Mouse (Mus musculus): ENCODE data around the gene Acvr1.
A peak's percentile ranks its signal among the peaks of the same experiment; 100 is the strongest.

The Acvr1 gene

DNA sequence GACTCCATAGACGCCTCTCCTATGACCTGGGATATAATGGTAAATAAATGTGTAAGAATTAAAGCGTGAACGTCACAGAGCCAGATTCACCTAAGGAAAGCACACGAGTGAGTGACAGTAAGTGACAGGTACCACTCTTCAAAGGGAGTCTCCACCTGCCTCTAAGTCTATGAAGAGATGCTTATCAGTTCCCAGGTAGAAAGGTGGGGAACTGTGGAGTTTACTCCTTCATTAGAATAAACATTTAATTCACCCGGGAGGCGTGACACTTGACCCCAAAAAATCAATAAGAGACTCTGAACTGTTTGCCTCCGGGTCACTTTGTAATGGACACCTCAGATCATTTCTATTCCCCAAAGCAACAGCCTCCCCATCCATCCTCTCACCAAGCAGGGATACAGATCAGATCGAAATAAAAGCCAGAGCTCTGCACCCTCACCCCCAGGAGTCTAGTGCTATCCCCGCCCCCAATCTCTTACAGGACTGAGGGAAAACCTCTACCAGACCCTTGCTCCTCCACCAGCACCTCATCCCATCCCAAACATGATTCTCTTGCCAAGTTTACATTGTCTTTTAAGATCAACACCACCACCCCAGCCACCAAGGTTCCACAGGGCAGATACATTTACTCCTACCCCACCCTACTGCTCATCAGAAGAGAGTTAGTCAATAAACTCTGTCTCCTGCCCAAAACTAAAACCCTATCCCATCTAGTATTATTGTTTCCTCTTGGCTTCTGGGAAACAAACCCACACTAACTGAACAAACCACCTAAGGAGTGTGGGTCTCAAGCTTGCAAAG, 9.7 kb downstream of the Acvr1 start:
- no peak for DNase-seq (ENCODE audit: low spot score)

DNA sequence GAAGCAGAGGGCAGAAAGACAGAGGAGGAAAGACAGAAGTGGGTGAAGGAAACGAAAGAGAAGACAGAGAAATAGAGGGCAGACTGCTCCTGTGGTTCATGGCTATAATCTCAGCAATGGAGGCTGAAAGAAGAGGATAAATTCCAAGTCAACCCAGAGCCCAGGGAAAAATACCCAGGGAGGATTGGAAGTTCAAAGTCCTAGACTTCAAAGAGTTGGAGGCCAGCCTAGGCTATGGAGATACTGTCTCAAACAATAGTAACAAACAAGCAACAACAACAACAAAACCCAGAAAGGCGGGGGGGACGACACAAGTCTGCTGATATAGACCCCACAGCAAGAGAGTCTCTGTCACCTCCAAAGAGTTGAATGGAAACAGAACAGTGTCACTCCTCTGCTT, 14.7 kb downstream of the Acvr1 start:
- no peak for DNase-seq (ENCODE audit: low spot score)

DNA sequence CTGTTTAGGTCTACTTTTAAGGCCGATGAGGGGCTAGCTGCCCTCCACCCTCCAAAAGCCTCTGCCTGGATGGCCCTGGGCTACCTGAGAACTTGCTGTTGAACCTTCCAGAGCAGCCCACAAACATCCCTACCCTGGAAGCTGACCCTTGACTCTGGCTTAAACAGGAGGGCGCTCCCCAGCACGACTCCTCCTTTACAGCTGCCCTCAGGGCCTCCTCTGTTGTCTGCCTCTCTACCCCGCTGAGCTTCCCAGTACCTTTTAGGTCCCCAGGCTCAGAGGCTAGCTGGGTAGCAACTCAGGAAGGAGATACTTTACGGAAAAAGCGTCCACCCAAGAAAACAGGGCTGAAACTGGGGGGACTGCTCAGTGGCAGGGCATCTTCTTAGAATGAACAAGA, 15.1 kb downstream of the Acvr1 start:
- no peak for DNase-seq (ENCODE audit: low spot score)

DNA sequence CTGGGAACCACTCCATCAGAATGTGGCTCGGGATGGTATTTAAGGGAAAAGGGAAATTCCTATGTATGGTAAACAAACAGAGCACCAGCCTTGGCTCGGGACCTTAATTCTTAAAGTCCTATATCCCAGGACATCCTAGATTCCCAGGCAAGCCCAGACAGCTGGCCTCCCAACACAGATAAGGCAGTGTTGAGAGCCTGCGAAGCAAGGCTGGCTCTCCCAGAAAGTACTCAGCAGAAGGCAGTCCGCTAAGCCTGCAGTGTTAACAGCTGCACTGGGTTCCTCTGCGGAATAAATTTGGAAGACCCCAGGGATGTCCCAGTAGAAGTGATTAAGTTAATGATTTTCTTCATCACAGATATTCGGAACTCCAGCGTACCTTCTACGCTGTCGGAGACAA, 16.5 kb downstream of the Acvr1 start:
- DNase-seq (ENCODE audit: low spot score): no peak

DNA sequence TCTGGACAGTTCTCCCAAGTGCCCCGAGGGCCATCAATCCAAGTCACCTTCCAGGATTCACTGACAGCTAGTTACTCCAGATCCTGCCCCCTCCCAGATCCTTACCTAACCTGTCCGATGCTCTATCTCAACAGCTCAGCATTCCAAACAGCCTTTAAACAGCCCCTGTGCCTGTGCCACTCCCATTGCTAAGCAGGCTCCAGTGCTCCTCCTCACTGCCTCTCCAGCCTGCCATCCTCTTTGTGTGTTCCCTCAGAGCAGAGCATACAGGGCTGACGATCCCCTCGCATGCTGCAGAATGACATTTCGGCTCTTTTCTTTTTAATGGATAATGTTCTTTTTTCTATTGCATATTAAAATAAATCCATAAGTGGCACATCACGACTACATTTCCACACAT, 17.0 kb downstream of the Acvr1 start:
- DNase-seq (ENCODE audit: low spot score): no peak

DNA sequence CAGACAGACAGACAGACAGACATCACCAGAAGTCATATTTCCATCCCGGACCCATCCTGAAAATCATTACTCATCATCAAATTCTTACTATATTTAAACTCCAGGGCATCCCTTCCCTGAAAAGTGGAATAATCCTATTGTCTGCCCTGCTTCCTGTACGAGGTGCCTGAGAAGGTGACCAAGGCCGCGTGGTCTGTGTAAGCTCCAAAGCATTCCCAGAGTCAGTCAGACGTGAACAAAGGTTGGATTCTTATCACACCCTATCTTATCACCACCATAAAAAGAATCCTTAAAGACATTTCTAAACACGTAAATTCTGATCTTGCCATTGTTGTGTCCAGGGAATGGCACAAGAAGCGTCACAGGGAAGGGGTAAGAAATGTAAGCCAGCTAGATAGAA, 18.0 kb downstream of the Acvr1 start:
- no peak for DNase-seq (ENCODE audit: low spot score)

DNA sequence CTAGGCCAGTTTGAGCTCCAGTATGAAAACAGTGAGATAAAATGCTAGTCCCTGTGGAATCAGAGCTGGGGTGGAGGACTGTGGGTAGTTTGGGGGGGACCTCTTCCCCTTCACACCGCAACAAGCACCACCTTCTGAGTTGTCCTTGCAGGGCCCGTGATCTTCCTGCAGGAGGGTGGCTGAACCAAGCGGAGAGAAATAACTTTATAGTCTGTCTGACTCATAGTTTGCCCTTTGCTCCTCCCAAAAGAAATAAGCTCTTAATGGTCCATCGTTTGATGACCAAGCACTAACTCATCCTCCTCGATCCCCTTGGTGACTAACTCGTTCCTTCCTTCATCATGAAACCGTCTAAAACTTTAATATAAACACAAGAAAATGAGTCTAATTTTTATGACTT, 20.7 kb downstream of the Acvr1 start:
- DNase-seq (ENCODE audit: low spot score): no peak

DNA sequence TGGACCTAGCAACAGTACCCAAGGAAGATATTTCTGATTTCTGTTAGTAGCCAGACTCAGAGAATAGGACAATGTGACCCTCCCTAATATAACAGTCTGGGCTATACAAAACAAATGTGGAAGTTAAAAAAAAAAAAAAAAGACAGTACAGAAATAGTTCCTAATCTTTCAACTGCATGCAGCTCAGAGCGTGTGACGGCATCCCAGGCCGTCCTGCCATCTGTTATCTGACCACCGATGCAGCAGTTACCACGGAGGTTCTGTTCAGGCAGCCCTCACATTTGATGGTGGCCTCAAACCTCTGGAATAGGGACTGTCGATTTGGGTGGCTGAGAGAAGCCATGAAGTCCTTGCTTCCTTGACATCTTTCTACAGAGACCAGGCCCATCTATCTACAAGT, 22.6 kb downstream of the Acvr1 start:
- no peak for DNase-seq (ENCODE audit: low spot score)

DNA sequence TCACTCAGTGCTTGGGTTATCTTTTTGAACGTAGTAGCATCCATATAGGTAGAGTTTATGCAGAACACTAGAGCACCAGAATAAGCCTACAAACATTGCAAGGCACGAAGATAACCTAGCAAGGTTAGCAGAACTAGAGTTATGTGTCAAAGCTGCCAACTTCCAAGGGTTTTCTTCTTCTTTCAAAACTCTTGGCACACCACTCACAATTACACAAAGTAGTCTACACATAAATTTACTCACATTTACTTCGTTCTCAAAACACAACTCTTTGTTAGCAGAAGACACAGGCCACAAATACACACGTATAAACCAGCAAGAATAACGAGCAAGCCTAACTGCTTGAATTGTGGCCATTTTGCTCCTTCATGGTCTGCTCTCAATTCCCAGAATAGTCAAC, 23.7 kb downstream of the Acvr1 start:
- DNase-seq (ENCODE audit: low spot score): no peak

DNA sequence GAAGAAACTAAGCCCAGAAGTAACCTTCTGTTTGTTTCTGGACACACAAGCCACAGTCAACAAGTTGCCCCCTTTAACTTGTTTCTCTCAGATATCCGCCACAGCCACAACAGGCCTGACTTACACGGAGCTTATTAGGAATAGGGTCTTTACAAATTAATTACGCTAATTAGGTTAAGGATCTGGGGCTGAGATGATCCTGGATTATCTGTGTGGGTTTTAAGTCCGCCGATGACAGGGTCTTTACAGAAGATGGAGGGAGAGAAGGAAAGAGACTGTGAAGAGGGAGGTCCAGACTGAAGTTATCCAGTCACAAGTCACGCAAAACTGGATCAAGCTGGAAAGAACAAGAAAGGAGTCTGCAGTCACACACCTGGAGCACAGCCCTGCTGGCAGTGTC, 28.8 kb downstream of the Acvr1 start:
- no peak for DNase-seq (ENCODE audit: low spot score)

DNA sequence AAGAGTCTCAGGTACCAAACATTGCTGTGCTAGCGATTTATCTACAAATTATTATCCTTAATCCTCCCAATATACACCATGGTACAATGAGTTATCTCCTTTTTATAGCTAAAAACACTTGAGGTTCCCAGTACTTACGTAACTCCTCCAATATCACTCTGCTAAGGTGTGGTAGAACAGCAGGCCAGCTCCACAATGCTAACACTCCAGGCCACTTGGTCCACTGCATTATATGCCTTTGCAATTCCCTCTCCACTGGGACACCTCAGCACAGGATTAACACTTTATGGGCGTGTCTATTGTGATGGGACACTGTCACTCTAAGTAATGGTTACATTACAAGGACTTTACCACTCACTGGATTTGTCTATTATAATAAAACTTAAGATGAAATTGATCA, 30.2 kb downstream of the Acvr1 start:
- DNase-seq (ENCODE audit: low spot score): no peak

DNA sequence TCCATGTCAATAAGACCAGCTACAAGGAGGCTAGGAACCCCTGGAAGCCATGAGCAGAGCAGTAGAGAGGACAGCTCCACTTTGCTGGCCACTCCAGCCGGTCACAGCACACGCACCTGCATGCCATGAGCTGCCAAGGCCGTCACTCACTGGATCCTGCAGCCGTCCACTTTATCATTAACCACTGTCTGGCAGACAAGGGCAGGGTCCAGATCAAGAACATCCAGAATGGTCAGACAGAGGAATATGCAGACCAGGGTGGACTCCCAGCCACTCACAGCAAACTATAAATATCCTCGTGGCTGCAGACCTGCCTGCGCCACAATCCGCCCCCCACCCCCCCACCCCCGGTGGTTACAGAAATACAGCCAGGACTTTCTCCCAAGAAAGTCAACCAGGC, 31.7 kb downstream of the Acvr1 start:
- DNase-seq (ENCODE audit: low spot score): no peak

DNA sequence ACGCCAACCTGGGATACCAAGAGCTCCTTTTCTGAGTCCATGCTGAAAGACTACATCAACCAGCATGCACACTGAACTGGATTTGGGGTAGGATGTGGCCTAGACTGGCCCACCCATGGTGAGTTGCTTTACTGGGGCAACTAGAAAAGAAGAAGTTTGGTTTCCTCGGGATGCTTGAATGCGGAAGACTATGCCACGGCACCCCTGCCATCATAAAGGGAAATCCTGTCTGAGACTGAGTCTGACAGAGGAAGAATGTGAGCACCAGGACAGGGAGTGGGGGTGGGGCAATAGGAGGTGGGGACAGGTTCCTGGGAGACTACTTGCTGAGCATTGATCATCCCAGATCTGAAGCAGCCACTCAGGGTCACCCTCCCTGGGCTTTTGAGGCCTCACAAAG, 32.6 kb downstream of the Acvr1 start:
- DNase-seq (ENCODE audit: low spot score): no peak

DNA sequence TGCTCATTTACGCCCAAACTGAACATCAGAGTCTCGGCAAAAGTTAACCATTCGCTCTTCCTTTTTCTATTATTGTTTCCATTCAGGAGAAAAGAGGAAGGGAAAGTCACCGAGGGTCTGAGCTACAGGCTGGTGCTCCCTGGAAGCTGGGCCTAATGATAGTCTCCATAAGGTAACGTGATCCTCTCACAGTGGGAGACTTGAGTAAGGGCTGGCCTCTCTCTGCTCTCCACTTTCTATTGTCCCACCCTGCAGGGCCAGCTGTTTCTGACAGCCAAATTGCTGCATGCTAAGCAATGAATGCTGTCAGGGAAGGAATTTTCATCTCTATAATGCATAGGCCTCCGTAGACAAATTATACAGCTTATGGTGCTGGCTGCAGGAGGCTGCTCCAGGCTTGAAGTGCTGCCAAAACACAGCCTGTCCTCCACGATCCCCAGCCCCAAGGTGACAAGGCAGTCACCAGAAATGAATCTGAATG, 33.4 kb downstream of the Acvr1 start:
- DNase-seq (ENCODE audit: low spot score): no peak

DNA sequence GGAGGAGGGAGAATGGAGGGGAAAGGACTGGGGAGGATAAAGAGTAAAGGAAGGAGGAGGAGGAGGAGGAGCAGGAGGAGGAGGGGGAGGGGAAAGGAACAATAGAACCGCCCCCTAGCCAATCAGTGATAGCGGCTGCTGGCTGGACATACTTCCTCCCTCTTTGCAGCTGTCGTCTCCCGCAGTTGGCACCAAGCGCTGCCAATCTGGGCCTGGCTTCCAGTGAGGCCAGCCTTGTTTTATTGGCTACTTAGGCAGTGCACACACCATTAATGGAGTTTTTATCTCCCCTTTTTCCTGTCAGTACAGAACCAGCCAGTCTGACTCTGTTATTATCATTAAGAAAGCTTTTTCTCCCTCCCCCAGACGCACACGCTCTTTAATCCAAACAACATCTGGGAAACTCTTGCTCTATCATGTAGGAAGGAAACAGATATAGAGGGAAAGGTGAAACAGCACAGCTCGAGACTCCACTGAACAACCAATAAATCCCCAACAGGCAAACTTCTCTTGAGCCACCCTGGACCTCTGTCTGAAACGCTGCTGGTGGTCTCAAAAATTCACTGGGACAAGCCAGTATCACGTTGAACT, 34.6 kb downstream of the Acvr1 start:
- peak; percentile 82 for DNase-seq (ENCODE audit: low spot score)

DNA sequence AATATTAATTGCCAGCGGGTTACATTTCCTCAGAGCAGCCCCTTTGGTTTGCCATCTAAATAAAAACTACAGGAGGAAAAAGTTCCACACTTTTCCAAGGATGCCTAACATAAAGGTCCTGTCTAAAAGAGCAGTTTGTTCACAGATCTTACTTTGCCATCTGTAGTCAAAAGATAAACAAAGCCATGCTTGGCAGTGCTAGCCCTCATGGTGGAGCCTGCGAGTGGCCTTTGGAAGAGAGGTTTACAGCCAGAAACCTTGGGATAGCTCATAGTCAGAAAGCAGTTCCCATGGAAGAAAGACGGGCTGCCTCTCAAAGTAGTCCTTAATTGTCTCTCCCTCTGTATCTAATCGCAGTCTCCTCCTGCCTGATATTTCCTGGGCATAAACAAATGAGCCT, 36.4 kb downstream of the Acvr1 start:
- no peak for DNase-seq (ENCODE audit: low spot score)

DNA sequence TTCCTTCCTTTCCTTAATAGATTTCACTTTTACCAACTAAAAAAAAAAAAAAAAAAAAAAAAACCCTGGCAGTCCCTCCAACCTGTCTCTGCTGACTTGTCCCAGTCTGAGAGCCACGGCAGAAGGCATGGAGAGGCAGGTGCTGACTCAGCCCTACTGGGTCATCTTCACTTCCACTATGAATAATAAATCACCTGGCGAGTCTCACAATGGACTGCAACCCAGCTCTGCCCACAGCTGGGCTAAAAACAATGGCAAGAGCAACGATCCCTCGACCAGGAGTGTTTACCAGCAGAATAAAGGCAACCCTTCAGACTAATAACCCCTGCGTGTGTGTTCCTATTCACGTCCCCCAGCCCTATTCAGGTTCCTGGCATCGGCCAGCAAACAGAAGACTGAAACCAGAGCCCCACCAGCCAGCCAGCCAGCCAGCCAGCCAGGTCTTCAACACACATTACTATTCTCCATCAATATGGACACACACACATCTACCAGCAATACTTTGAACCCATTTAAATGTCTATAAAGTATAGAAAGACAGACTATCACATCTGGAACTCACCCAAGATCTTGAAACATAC, 37.0 kb downstream of the Acvr1 start:
- no peak for DNase-seq (ENCODE audit: low spot score)

DNA sequence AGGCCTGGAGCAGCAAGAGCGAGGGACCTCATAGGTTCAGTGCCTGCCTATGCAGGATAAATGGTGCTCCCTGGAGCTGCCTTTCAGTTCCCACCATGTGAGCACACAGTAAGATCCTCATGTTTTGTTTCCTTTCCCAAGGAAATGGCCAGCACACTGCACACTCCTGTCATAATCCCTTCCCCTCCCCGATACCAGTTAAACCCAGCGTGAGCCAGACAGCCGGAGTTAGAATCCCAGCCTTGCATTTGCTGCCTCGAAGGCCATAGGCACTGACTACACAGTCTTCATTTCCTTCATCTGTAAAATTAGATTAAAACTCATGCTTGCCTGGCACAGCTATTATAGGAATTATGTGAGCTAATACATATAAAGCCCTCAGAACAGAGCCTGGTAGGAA, 37.6 kb downstream of the Acvr1 start:
- no peak for DNase-seq (ENCODE audit: low spot score)

DNA sequence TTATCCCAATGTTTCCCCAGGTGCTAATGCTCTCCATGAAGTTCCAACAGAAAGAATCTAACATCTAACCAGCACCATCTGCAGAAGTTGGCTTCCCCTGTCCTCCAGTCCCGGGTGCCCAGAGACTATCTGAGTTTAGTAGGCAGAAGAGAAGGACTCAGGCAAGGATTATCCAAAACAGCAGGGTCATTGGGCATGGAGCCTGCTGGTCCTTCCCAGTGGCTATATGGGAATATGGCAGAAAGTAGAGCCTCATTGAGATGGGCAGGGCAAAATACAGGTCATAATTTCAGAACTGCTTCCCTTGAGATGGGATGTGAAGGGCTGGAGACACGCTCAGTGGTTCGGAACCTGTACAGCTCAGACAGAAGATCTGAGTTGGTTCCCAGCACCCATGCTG, 39.2 kb downstream of the Acvr1 start:
- DNase-seq (ENCODE audit: low spot score): no peak

DNA sequence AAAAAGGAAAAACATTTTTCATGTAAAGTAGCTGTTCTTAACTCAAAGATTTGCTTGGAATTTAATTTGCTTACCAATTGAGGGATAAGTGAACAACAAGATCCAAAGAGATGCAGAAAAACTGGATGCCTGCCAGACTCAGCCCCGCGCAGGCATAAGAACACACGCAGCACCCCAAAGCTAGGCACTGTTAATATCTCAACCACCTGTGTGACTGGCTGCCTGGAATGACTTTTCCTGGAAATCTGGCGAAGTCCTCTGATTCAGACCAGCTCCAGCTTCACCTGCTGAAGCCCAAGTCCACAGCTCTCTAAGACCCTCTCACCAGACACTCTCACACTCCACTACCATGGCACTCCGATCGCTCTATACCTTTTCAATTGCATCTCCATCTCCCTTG, 42.6 kb downstream of the Acvr1 start:
- DNase-seq (ENCODE audit: low spot score): no peak

DNA sequence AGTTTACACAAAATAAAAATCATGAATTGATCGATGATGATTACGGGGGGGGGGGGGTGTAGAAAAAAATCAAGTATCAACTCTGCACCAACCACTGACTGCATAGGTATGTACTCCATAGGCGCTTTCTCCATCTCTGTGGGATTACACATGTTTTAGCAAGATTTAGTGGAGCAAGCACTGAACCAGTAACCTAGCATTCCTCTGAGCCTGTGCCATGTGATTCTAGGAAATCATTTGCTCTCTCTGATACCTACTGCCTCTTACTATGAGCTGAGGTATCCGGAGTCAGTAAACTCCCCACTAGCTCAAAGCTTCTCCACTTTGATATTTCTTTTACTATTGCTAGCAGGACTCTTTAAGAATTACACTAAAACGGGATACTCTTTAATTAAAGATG, 43.1 kb downstream of the Acvr1 start:
- DNase-seq (ENCODE audit: low spot score): no peak

DNA sequence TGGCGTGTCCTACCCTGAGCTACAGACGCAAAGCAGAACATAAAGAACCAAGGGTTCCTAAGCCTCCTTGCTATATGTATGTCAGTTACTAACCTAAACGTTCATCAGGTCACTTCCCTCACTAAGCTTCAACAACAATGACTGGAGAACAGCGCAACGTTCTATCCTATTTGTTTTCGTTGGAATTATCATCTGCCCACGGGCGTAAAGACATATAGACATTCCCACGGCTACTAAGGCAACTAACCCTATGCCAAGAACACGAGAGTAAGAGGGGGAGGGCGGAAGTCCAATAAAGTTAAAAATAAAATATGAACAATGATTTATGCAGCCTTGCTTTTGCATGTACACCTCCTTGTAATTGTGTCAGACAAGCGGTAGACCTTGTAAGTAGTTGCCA, 43.9 kb downstream of the Acvr1 start:
- no peak for DNase-seq (ENCODE audit: low spot score)

DNA sequence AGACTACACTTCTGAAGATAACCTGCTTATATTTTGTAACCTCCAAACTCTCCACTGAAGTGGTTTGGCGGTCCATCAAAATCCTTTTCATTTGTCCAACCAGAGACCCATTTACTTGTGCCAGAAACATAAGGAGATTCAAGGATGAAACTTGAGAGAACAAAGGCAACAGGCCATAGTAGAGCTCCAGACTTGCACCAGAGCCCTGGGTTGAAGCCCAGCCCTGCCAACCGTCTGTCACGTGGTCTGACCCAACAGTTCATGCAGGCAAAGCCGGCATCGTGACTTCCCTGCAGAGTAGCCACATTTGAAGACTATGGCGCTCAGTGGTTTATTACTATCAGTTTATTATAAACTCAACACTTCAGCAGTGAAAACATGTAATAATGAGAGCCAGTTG, 45.3 kb downstream of the Acvr1 start:
- DNase-seq (ENCODE audit: low spot score): no peak

DNA sequence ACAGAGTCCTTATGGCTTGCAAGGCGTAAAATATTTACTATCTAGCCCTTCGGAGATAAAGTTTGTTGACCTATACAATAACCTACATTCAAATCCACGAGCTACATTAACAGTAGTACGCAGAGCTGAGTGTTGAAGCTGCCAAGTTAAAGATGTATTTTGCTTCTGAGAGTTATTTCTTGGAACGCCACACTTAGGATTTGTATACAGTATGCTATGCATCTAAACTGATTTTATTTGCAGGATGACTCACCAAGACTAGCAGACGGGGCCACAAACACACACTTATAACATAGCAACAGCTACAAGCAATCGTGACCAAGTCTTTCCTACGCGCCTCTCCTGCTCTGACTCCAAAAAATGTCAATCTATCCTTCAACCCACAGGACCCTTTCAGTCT, 46.2 kb downstream of the Acvr1 start:
- no peak for DNase-seq (ENCODE audit: low spot score)

Data from urinary bladder, postnatal 14 days (tissue).